Mouse (Mus musculus) ES-E14 (cell line): ENCODE measurements at regions not wholly inside any gene's neighbourhood (a gene's known extent, or its start where the extent isn't known, plus 50 kb on each side); places are given as distances from the start of the nearest gene placed in this dataset.

Experiments used
- CHD2 ChIP-seq: IDR thresholded peaks from 2 replicates; pipeline ENCODE4 v1.6.1; 2014; ENCODE audit warnings: mild to moderate bottlenecking, low read depth, low read length, inconsistent platforms
- HCFC1 ChIP-seq: IDR thresholded peaks from 2 replicates; pipeline ENCODE4 v1.6.1; 2012; ENCODE audit warnings: low read length, inconsistent platforms, borderline replicate concordance; ENCODE audit not compliant: insufficient read depth
- ZNF384 ChIP-seq: IDR thresholded peaks from 2 replicates; pipeline ENCODE4 v1.6.1; 2012; ENCODE audit warnings: low read depth, low read length, inconsistent platforms

- no peak for TF ChIP-seq ZNF384
- TF ChIP-seq CHD2 = no peak
- no peak for TF ChIP-seq HCFC1
Measured at GRCm38 (mm10) chr15:59759566-59759965, 256.8 kb downstream of the 4933412E24Rik start.
